Mouse (Mus musculus) limb, embryonic 12.5 days (tissue): ENCODE data around the gene Pfkfb2. TPM values are rescaled to one million over a fixed set of nuclear protein-coding genes. Genes with fewer than 3 reads are reported as not detected.
"Not testable (repeated sequence)": the region's sequence is repeated elsewhere in the genome, so short reads cannot be mapped to it uniquely, and the experiment has no call there.

Source experiments
- ATAC-seq: fragments of 200-750 bp; cut with Nextera tagmentation; 2 replicates; pipeline ENCODE4 v1.8.0; 2017; ENCODE audit warnings: low read depth, moderate TSS enrichment; ENCODE audit not compliant: insufficient number of reproducible peaks, insufficient read depth, low FRiP score, low TSS enrichment
- H3K27ac ChIP-seq: fragments of 300-500 bp; sonication (generic); 2 replicates; pipeline ENCODE4 v1.5.1; 2016; ENCODE audit warnings: mild to moderate bottlenecking, moderate library complexity
- H3K27me3 ChIP-seq: fragments of 300-500 bp; sonication (generic); 2 replicates; pipeline ENCODE4 v1.6.1; 2016; ENCODE audit warnings: mild to moderate bottlenecking, moderate library complexity
- H3K36me3 ChIP-seq: fragments of 300-500 bp; sonication (generic); 2 replicates; pipeline ENCODE4 v1.6.1; 2016; ENCODE audit warnings: mild to moderate bottlenecking, moderate library complexity
- H3K4me1 ChIP-seq: fragments of 300-500 bp; sonication (generic); replicated peaks from 2 replicates; pipeline ENCODE4 v1.6.1; 2016
- H3K4me2 ChIP-seq: fragments of 300-500 bp; sonication (generic); 2 replicates; pipeline ENCODE4 v1.6.1; 2016; ENCODE audit warnings: mild to moderate bottlenecking, moderate library complexity
- H3K4me3 ChIP-seq: fragments of 300-500 bp; sonication (generic); replicated peaks from 2 replicates; pipeline ENCODE4 v1.5.1; 2016; ENCODE audit warnings: mild to moderate bottlenecking
- H3K9ac ChIP-seq: fragments of 300-500 bp; sonication (generic); replicated peaks from 2 replicates; pipeline ENCODE4 v1.6.1; 2016; ENCODE audit warnings: mild to moderate bottlenecking, moderate library complexity
- H3K9me3 ChIP-seq: fragments of 300-500 bp; sonication (generic); 2 replicates; pipeline ENCODE4 v1.6.1; 2016; ENCODE audit warnings: mild to moderate bottlenecking, moderate library complexity
- WGBS: fragments of 180-500 bp; shearing (Covaris S2); methylation state at CpG from one replicate; pipeline ENCODE4 v1.1.7; 2016; 5-methylcytosine and 5-hydroxymethylcytosine counted together
- polyA plus RNA-seq: library from polyadenylated mRNA; unstranded; fragments of >200 nt; fragmentation: Nextera tagmentation; extraction: Ambion mirVana; gene quantifications from 2 replicates; pipeline ENCODE4 v1.2.1, GENCODE M21; 2016

The Pfkfb2 gene
- polyA plus RNA-seq, 1 experiment from 2014 or later: 8.9 TPM

GRCm38 (mm10) chr1:130683905-130684304 is 45.1 kb downstream of the Pfkfb2 start:
- H3K4me3 ChIP-seq: no peak overlapping the region
- H3K9ac ChIP-seq: no peak overlapping the region
- H3K4me2 ChIP-seq: no peak overlapping the region
- peaks cover 5% of the 10 kb centered on the region; the same call in 1 of the 2 replicates for H3K4me1 ChIP-seq
- no peaks in the 10 kb centered on the region for H3K27me3 ChIP-seq
- no peak overlapping the region for H3K27ac ChIP-seq
- H3K36me3 ChIP-seq: no peaks in the 10 kb centered on the region
- 64% methylated on average over 1 of the region's 1 CpGs for WGBS
- no peaks in the 10 kb centered on the region for H3K9me3 ChIP-seq
- ATAC-seq: no peak

- WGBS: 45% methylated on average over 6 of the region's 6 CpGs
- peaks cover 5% of the 10 kb centered on the region; the same call in 1 of the 2 replicates for H3K4me1 ChIP-seq
Measured at GRCm38 (mm10) chr1:130681656-130682413, 47.2 kb downstream of the Pfkfb2 start.

GRCm38 (mm10) chr1:130681075-130681474 is 48.0 kb downstream of the Pfkfb2 start:
- no peak overlapping the region for H3K4me3 ChIP-seq
- H3K27me3 ChIP-seq: no peaks in the 10 kb centered on the region
- H3K9ac ChIP-seq: no peak overlapping the region
- H3K36me3 ChIP-seq: no peaks in the 10 kb centered on the region
- ATAC-seq: no peak
- no peak overlapping the region for H3K27ac ChIP-seq
- no peaks in the 10 kb centered on the region for H3K9me3 ChIP-seq
- peaks cover 5% of the 10 kb centered on the region; the same call in 1 of the 2 replicates for H3K4me1 ChIP-seq
- WGBS: 57% methylated on average over 2 of the region's 2 CpGs
- no peak overlapping the region for H3K4me2 ChIP-seq

More at GRCm38 (mm10) chr1:130681656-130682413, 47.2 kb downstream of the Pfkfb2 start:
- H3K27ac ChIP-seq: no peak overlapping the region
- H3K36me3 ChIP-seq: no peaks in the 10 kb centered on the region
- no peaks in the 10 kb centered on the region for H3K9me3 ChIP-seq
- H3K4me3 ChIP-seq: no peak overlapping the region
- H3K4me2 ChIP-seq: no peak overlapping the region
- ATAC-seq: no peak
- H3K27me3 ChIP-seq: no peaks in the 10 kb centered on the region
- no peak overlapping the region for H3K9ac ChIP-seq

GRCm38 (mm10) chr1:130678551-130678950 is 50.5 kb downstream of the Pfkfb2 start:
- Histone ChIP-seq H3K27me3 (no peaks in the 10 kb centered on the region), H3K27ac (no peak overlapping the region), H3K4me3 (no peak overlapping the region), H3K36me3 (no peaks in the 10 kb centered on the region), H3K9me3 (no peaks in the 10 kb centered on the region), H3K4me2 (no peak overlapping the region), H3K9ac (no peak overlapping the region), H3K4me1 (peaks cover 5% of the 10 kb centered on the region; the same call in 1 of the 2 replicates)
- WGBS: 84% methylated on average over 2 of the region's 2 CpGs
- no peak for ATAC-seq

- not testable (repeated sequence) for H3K27me3 ChIP-seq, H3K36me3 ChIP-seq, H3K4me3 ChIP-seq, H3K27ac ChIP-seq, H3K9me3 ChIP-seq, ATAC-seq, H3K9ac ChIP-seq, H3K4me1 ChIP-seq, H3K4me2 ChIP-seq
- WGBS: 89% methylated on average over 5 of the region's 5 CpGs
Measured at GRCm38 (mm10) chr1:130663576-130663975, 65.5 kb downstream of the Pfkfb2 start.

- H3K36me3 ChIP-seq: no peaks in the 10 kb centered on the region
Measured at GRCm38 (mm10) chr1:130661454-130661853, 67.6 kb downstream of the Pfkfb2 start, which contains the start of gene C4bp. C4bp (minus strand) TSS chr1:130661632.

GRCm38 (mm10) chr1:130659641-130660040 is 69.4 kb downstream of the Pfkfb2 start:
- not testable (repeated sequence) for ATAC-seq, H3K9me3 ChIP-seq, H3K27me3 ChIP-seq, H3K4me1 ChIP-seq, H3K36me3 ChIP-seq, H3K4me2 ChIP-seq, H3K4me3 ChIP-seq, H3K9ac ChIP-seq, H3K27ac ChIP-seq
- WGBS: 14% methylated on average over 5 of the region's 5 CpGs

More at GRCm38 (mm10) chr1:130661454-130661853, 67.6 kb downstream of the Pfkfb2 start, which contains the start of gene C4bp:
- 85% methylated on average over 3 of the region's 3 CpGs for WGBS
- no peak for ATAC-seq
- no peak within 1 kb of the TSS for H3K4me3 ChIP-seq
- no peak within 1 kb of the TSS for H3K4me2 ChIP-seq
- no peak within 1 kb of the TSS for H3K9ac ChIP-seq
- 0 out of 2 replicates have a peak, but pooled peaks cover 3% of the 10 kb centered on the region for H3K9me3 ChIP-seq
- H3K27me3 ChIP-seq: no peaks in the 10 kb centered on the region
- H3K27ac ChIP-seq: no peak within 1 kb of the TSS
- H3K4me1 ChIP-seq: no peaks in the 10 kb centered on the region

- Histone ChIP-seq H3K27ac (no peak overlapping the region), H3K4me1 (no peaks in the 10 kb centered on the region), H3K27me3 (no peaks in the 10 kb centered on the region), H3K9ac (no peak overlapping the region), H3K36me3 (no peaks in the 10 kb centered on the region), H3K4me2 (no peak overlapping the region), H3K4me3 (no peak overlapping the region), H3K9me3 (no peaks in the 10 kb centered on the region)
- 83% methylated on average over 4 of the region's 4 CpGs for WGBS
- no peak for ATAC-seq
Measured at GRCm38 (mm10) chr1:130644103-130644502, 85.0 kb downstream of the Pfkfb2 start.

GRCm38 (mm10) chr1:130640967-130641366 is 88.1 kb downstream of the Pfkfb2 start:
- H3K27ac ChIP-seq: no peak overlapping the region
- H3K27me3 ChIP-seq: no peaks in the 10 kb centered on the region
- H3K4me1 ChIP-seq: no peaks in the 10 kb centered on the region
- no peaks in the 10 kb centered on the region for H3K36me3 ChIP-seq
- H3K4me2 ChIP-seq: no peak overlapping the region
- H3K4me3 ChIP-seq: no peak overlapping the region
- no peak for ATAC-seq
- H3K9me3 ChIP-seq: no peaks in the 10 kb centered on the region
- H3K9ac ChIP-seq: no peak overlapping the region

Other genes starting within 250 kb of the Pfkfb2 start
- not detected in 2 replicates for gene Zp3r, start 99.6 kb downstream of the Pfkfb2 start, polyA plus RNA-seq
- gene C4bp, start 67.6 kb downstream of the Pfkfb2 start, polyA plus RNA-seq: not detected in 2 replicates
- gene Gm29427, start 13.5 kb downstream of the Pfkfb2 start, polyA plus RNA-seq: not detected in 2 replicates
- 10.2 and 12.1 TPM in 2 replicates for gene Yod1, start 11.9 kb downstream of the Pfkfb2 start, polyA plus RNA-seq
- 0.54 and 1.1 TPM in 2 replicates for gene AA986860, start 2.7 kb upstream of the Pfkfb2 start, polyA plus RNA-seq
- gene Fcamr, start 71.6 kb upstream of the Pfkfb2 start, polyA plus RNA-seq: not detected in 2 replicates
- not detected in 2 replicates for gene Pigr, start 97.4 kb upstream of the Pfkfb2 start, polyA plus RNA-seq
- gene Fcmr, start 136.4 kb upstream of the Pfkfb2 start, polyA plus RNA-seq: not detected in 2 replicates
- not detected in 2 replicates for gene Il24, start 158.2 kb upstream of the Pfkfb2 start, polyA plus RNA-seq
- gene Il20, start 182.2 kb upstream of the Pfkfb2 start, polyA plus RNA-seq: not detected in 2 replicates
- not detected in 2 replicates for gene Il19, start 210.9 kb upstream of the Pfkfb2 start, polyA plus RNA-seq